Mouse (Mus musculus): ENCODE results near the gene Olfr1174-ps. TPM values are rescaled to one million over a fixed set of nuclear protein-coding genes. Genes with fewer than 3 reads are reported as not detected.

The Olfr1174-ps gene
- polyA plus RNA-seq, 2 experiments: not detected

- no peaks in the 10 kb centered on the region for H3K9me3 ChIP-seq (ENCODE audit: control insufficient read depth, low read length)
- DNase-seq (ENCODE audit: low read depth in 3 of 3, low spot score in 3 of 3) (no peak), ATAC-seq (ENCODE audit: insufficient read depth) (no peak)
- no peak within 1 kb of the TSS for H3K4me2 ChIP-seq (ENCODE audit: low read depth)
- no peaks in the 10 kb centered on the region for H3K4me1 ChIP-seq (replicated peaks; ENCODE audit: control insufficient read depth in 2 of 2, insufficient read depth in 2 of 2, low read length in 1 of 2)
- H3K9ac ChIP-seq (replicated peaks): no peak within 1 kb of the TSS
- H3K36me3 ChIP-seq (replicated peaks; ENCODE audit: control insufficient read depth, insufficient read depth, low read depth): no peaks in the 10 kb centered on the region
- no peaks in the 10 kb centered on the region for H3K27me3 ChIP-seq (ENCODE audit: control insufficient read depth, insufficient read depth, low read length)
- no peak within 1 kb of the TSS for H3K4me3 ChIP-seq (ENCODE audit: insufficient read depth in 1 of 2, low read depth in 2 of 2, low read length in 2 of 2)
- no peak within 1 kb of the TSS for H3K27ac ChIP-seq
- TF ChIP-seq EP300 (IDR thresholded peaks at IDR 0.05; ENCODE audit: low read depth) (no peak), CTCF (IDR thresholded peaks at IDR 0.05; ENCODE audit: low read depth) (no peak)
Measured at GRCm38 (mm10) chr2:88279775-88280174, 35.2 kb downstream of the Olfr1174-ps start, which contains the start of gene Olfr1173. TSS of gene Olfr1173 (minus strand) at chr2:88279875.

Other genes with a start within 250 kb of the Olfr1174-ps start
- gene Olfr1163, start 243.3 kb downstream of the Olfr1174-ps start, polyA plus RNA-seq (2012; rRNA removed): not detected in 2 replicates
- not detected in 2 replicates for gene Olfr1163, start 243.3 kb downstream of the Olfr1174-ps start, polyA plus RNA-seq (2014; fragmentation: Nextera tagmentation; extraction: Ambion mirVana)
- gene Olfr1164, start 221.2 kb downstream of the Olfr1174-ps start, polyA plus RNA-seq (2012; rRNA removed): not detected in 2 replicates
- gene Olfr1164, start 221.2 kb downstream of the Olfr1174-ps start, polyA plus RNA-seq (2014; fragmentation: Nextera tagmentation; extraction: Ambion mirVana): not detected in 2 replicates
- not detected in 2 replicates for gene Olfr1166, start 186.9 kb downstream of the Olfr1174-ps start, polyA plus RNA-seq (2012; rRNA removed)
- not detected in 2 replicates for gene Olfr1166, start 186.9 kb downstream of the Olfr1174-ps start, polyA plus RNA-seq (2014; fragmentation: Nextera tagmentation; extraction: Ambion mirVana)
- not detected in 2 replicates for gene Olfr1167, start 159.9 kb downstream of the Olfr1174-ps start, polyA plus RNA-seq (2012; rRNA removed)
- not detected in 2 replicates for gene Olfr1167, start 159.9 kb downstream of the Olfr1174-ps start, polyA plus RNA-seq (2014; fragmentation: Nextera tagmentation; extraction: Ambion mirVana)
- gene Olfr1168, start 133.3 kb downstream of the Olfr1174-ps start, polyA plus RNA-seq (2012; rRNA removed): not detected in 2 replicates
- gene Olfr1168, start 133.3 kb downstream of the Olfr1174-ps start, polyA plus RNA-seq (2014; fragmentation: Nextera tagmentation; extraction: Ambion mirVana): not detected in 2 replicates
- gene Olfr1170, start 86.8 kb downstream of the Olfr1174-ps start, polyA plus RNA-seq (2012; rRNA removed): not detected in 2 replicates
- gene Olfr1170, start 86.8 kb downstream of the Olfr1174-ps start, polyA plus RNA-seq (2014; fragmentation: Nextera tagmentation; extraction: Ambion mirVana): not detected in 2 replicates
- gene Olfr1173, start 35.3 kb downstream of the Olfr1174-ps start, polyA plus RNA-seq (2012; rRNA removed): not detected in 2 replicates
- not detected in 2 replicates for gene Olfr1173, start 35.3 kb downstream of the Olfr1174-ps start, polyA plus RNA-seq (2014; fragmentation: Nextera tagmentation; extraction: Ambion mirVana)
- not detected in 2 replicates for gene Olfr1175-ps, start 12.1 kb upstream of the Olfr1174-ps start, polyA plus RNA-seq (2012; rRNA removed)
- gene Olfr1175-ps, start 12.1 kb upstream of the Olfr1174-ps start, polyA plus RNA-seq (2014; fragmentation: Nextera tagmentation; extraction: Ambion mirVana): not detected in 2 replicates
- gene Olfr1176, start 21.6 kb upstream of the Olfr1174-ps start, polyA plus RNA-seq (2012; rRNA removed): not detected in 2 replicates
- not detected in 2 replicates for gene Olfr1176, start 21.6 kb upstream of the Olfr1174-ps start, polyA plus RNA-seq (2014; fragmentation: Nextera tagmentation; extraction: Ambion mirVana)
- not detected in 2 replicates for gene Olfr1177-ps, start 31.4 kb upstream of the Olfr1174-ps start, polyA plus RNA-seq (2012; rRNA removed)
- not detected in 2 replicates for gene Olfr1177-ps, start 31.4 kb upstream of the Olfr1174-ps start, polyA plus RNA-seq (2014; fragmentation: Nextera tagmentation; extraction: Ambion mirVana)
- not detected in 2 replicates for gene Olfr1178, start 71.9 kb upstream of the Olfr1174-ps start, polyA plus RNA-seq (2012; rRNA removed)
- not detected in 2 replicates for gene Olfr1178, start 71.9 kb upstream of the Olfr1174-ps start, polyA plus RNA-seq (2014; fragmentation: Nextera tagmentation; extraction: Ambion mirVana)
- not detected in 2 replicates for gene Olfr1179, start 91.3 kb upstream of the Olfr1174-ps start, polyA plus RNA-seq (2012; rRNA removed)
- gene Olfr1179, start 91.3 kb upstream of the Olfr1174-ps start, polyA plus RNA-seq (2014; fragmentation: Nextera tagmentation; extraction: Ambion mirVana): not detected in 2 replicates
- not detected in 2 replicates for gene Olfr1180, start 104.0 kb upstream of the Olfr1174-ps start, polyA plus RNA-seq (2012; rRNA removed)
- gene Olfr1180, start 104.0 kb upstream of the Olfr1174-ps start, polyA plus RNA-seq (2014; fragmentation: Nextera tagmentation; extraction: Ambion mirVana): not detected in 2 replicates
- gene Olfr1181, start 111.0 kb upstream of the Olfr1174-ps start, polyA plus RNA-seq (2012; rRNA removed): not detected in 2 replicates
- gene Olfr1181, start 111.0 kb upstream of the Olfr1174-ps start, polyA plus RNA-seq (2014; fragmentation: Nextera tagmentation; extraction: Ambion mirVana): not detected in 2 replicates
- gene Gm13757, start 134.0 kb upstream of the Olfr1174-ps start, polyA plus RNA-seq (2012; rRNA removed): not detected in 2 replicates
- not detected in 2 replicates for gene Gm13757, start 134.0 kb upstream of the Olfr1174-ps start, polyA plus RNA-seq (2014; fragmentation: Nextera tagmentation; extraction: Ambion mirVana)
- not detected in 2 replicates for gene Olfr1183, start 139.7 kb upstream of the Olfr1174-ps start, polyA plus RNA-seq (2012; rRNA removed)
- not detected in 2 replicates for gene Olfr1183, start 139.7 kb upstream of the Olfr1174-ps start, polyA plus RNA-seq (2014; fragmentation: Nextera tagmentation; extraction: Ambion mirVana)
- not detected in 2 replicates for gene Olfr1184, start 168.5 kb upstream of the Olfr1174-ps start, polyA plus RNA-seq (2012; rRNA removed)
- gene Olfr1184, start 168.5 kb upstream of the Olfr1174-ps start, polyA plus RNA-seq (2014; fragmentation: Nextera tagmentation; extraction: Ambion mirVana): not detected in 2 replicates
- not detected in 2 replicates for gene Olfr1185-ps1, start 178.2 kb upstream of the Olfr1174-ps start, polyA plus RNA-seq (2012; rRNA removed)
- not detected in 2 replicates for gene Olfr1185-ps1, start 178.2 kb upstream of the Olfr1174-ps start, polyA plus RNA-seq (2014; fragmentation: Nextera tagmentation; extraction: Ambion mirVana)
- gene Olfr1186, start 203.4 kb upstream of the Olfr1174-ps start, polyA plus RNA-seq (2012; rRNA removed): not detected in 2 replicates
- gene Olfr1186, start 203.4 kb upstream of the Olfr1174-ps start, polyA plus RNA-seq (2014; fragmentation: Nextera tagmentation; extraction: Ambion mirVana): not detected in 2 replicates
- gene Olfr1188, start 241.8 kb upstream of the Olfr1174-ps start, polyA plus RNA-seq (2012; rRNA removed): not detected in 2 replicates
- not detected in 2 replicates for gene Olfr1188, start 241.8 kb upstream of the Olfr1174-ps start, polyA plus RNA-seq (2014; fragmentation: Nextera tagmentation; extraction: Ambion mirVana)

All from liver, embryonic 14.5 days (tissue).